Comparison of ENCODE assay signal across 42 mouse cellular contexts in genomic region chrX:23954161-23954560, GRCm38 (mm10). TPM values are rescaled to one million over a fixed set of nuclear protein-coding genes. Genes with fewer than 3 reads are reported as not detected.
"Had no signal": no experiment of that assay in that cellular context is flagged by ENCODE, and none has a peak within 500 bp of the region (broad histone marks: within the 10 kb centered on the region; RNA-seq: fewer than 3 reads in every experiment).

No protein-coding gene starts in this region.

- H3K27me3 ChIP-seq: heart, embryonic 12.5 days; hindbrain, embryonic 13.5 days; hindbrain, embryonic 15.5 days; limb, embryonic 13.5 days; limb, embryonic 15.5 days; liver, embryonic 12.5 days had no signal

- H3K27ac ChIP-seq: gastrocnemius, adult 2 months; heart, embryonic 10.5 days; hindbrain, embryonic 13.5 days; hindbrain, embryonic 15.5 days; hindbrain, postnatal 0 days; layer of hippocampus, adult 2 months; limb, embryonic 13.5 days; limb, embryonic 15.5 days; liver, embryonic 12.5 days; liver, embryonic 14.5 days had no signal

- H3K9me3 ChIP-seq: heart, embryonic 10.5 days; hindbrain, embryonic 13.5 days; hindbrain, embryonic 15.5 days; limb, embryonic 15.5 days; liver, embryonic 12.5 days had no signal

- ATAC-seq: hindbrain, postnatal 0 days; intestine, embryonic 16.5 days; liver, embryonic 12.5 days had no signal

- H3K9ac ChIP-seq: heart, embryonic 12.5 days; hindbrain, embryonic 13.5 days; hindbrain, embryonic 15.5 days; limb, embryonic 13.5 days; limb, embryonic 15.5 days; liver, embryonic 12.5 days; liver, embryonic 14.5 days had no signal

- H3K4me3 ChIP-seq: gastrocnemius, adult 2 months; heart, embryonic 10.5 days; heart, embryonic 12.5 days; hindbrain, embryonic 13.5 days; hindbrain, embryonic 15.5 days; layer of hippocampus, adult 2 months; limb, embryonic 13.5 days; limb, embryonic 15.5 days; liver, embryonic 12.5 days had no signal

- DNase-seq: gastrocnemius, adult 2 months; gastrocnemius, postnatal 10 days; gastrocnemius, postnatal 25 days; heart, adult 18-20 months; heart, postnatal 10 days; kidney, adult 11 months; kidney, adult 2 months; kidney, adult 9 months; kidney, postnatal 10 days; kidney, postnatal 25 days; kidney, postnatal 4 days; left cerebral cortex, postnatal 4 days had no signal

- H3K4me1 ChIP-seq: heart, embryonic 10.5 days; heart, embryonic 12.5 days; hindbrain, embryonic 13.5 days; hindbrain, embryonic 15.5 days; limb, embryonic 13.5 days; limb, embryonic 15.5 days; liver, embryonic 12.5 days had no signal

- H3K36me3 ChIP-seq: heart, embryonic 10.5 days; heart, embryonic 12.5 days; hindbrain, embryonic 13.5 days; hindbrain, embryonic 15.5 days; limb, embryonic 13.5 days; limb, embryonic 15.5 days; liver, embryonic 12.5 days had no signal

RNA-seq across cellular contexts. Expression of gene Gm4985, which starts 4.6 kb away (rescaled TPM):
- total RNA-seq: gastrocnemius, adult 2 months; gastrocnemius, postnatal 10 days; gastrocnemius, postnatal 25 days; gastrocnemius, postnatal 4 days; granulocyte monocyte progenitor cell, adult 5-6 weeks; heart, adult 18-20 months; heart, adult 8-10 months; heart, postnatal 10 days; heart, postnatal 25 days; hematopoietic stem cell, adult 5-6 weeks; hindbrain, postnatal 0 days; layer of hippocampus, adult 2 months; layer of hippocampus, postnatal 10 days; layer of hippocampus, postnatal 25 days; left cerebral cortex, adult 18-20 months; left cerebral cortex, adult 8-10 months; left cerebral cortex, postnatal 10 days; left cerebral cortex, postnatal 25 days; left cerebral cortex, postnatal 4 days; liver, adult 2 months had no signal
- polyA plus RNA-seq: heart, embryonic 10.5 days; heart, embryonic 12.5 days; heart, embryonic 14.5 days; heart, embryonic 16.5 days; hindbrain, embryonic 11.5 days; hindbrain, embryonic 13.5 days; hindbrain, embryonic 15.5 days; hindbrain, postnatal 0 days; intestine, embryonic 14.5 days; intestine, embryonic 16.5 days; kidney, adult 2 months; kidney, embryonic 16.5 days; limb, embryonic 11.5 days; limb, embryonic 13.5 days; limb, embryonic 15.5 days; liver, adult 2 months; liver, embryonic 12.5 days; liver, embryonic 14.5 days; liver, embryonic 16.5 days had no signal
